Mouse (Mus musculus): ENCODE results near the gene Cd72. TPM values are rescaled to one million over a fixed set of nuclear protein-coding genes. Genes with fewer than 3 reads are reported as not detected.
A peak's percentile ranks its signal among the peaks of the same experiment; 100 is the strongest.

The Cd72 gene
- polyA plus RNA-seq, 1 experiment: 26.7 TPM

GRCm38 (mm10) chr4:43423267-43423934 is 31.0 kb downstream of the Cd72 start:
- H3K36me3 ChIP-seq (replicated peaks; ENCODE audit: low read length): peaks cover 78% of the 10 kb centered on the region
- no peak overlapping the region for H3K4me3 ChIP-seq (replicated peaks)
- no peak for TF ChIP-seq GATA1 (IDR thresholded peaks at IDR 0.05; ENCODE audit: borderline replicate concordance, low read length)
- TF ChIP-seq FLI1 (IDR thresholded peaks at IDR 0.05; ENCODE audit: low read length): no peak
- peaks cover 45% of the 10 kb centered on the region for H3K27me3 ChIP-seq (replicated peaks)
- peaks cover 26% of the 10 kb centered on the region for H3K4me1 ChIP-seq
- H3K9me3 ChIP-seq: no peaks in the 10 kb centered on the region

- H3K9me3 ChIP-seq: no peaks in the 10 kb centered on the region
- TF ChIP-seq GATA1 (IDR thresholded peaks at IDR 0.05; ENCODE audit: borderline replicate concordance, low read length) (no peak), FLI1 (IDR thresholded peaks at IDR 0.05; ENCODE audit: low read length) (no peak)
- H3K36me3 ChIP-seq (replicated peaks; ENCODE audit: low read length): peaks cover 82% of the 10 kb centered on the region
- no peak overlapping the region for H3K4me3 ChIP-seq (replicated peaks)
- peaks cover 19% of the 10 kb centered on the region for H3K4me1 ChIP-seq
- peaks cover 34% of the 10 kb centered on the region for H3K27me3 ChIP-seq (replicated peaks)
Measured at GRCm38 (mm10) chr4:43421632-43422240, 32.7 kb downstream of the Cd72 start.

- Histone ChIP-seq H3K9me3 (peaks cover 13% of the 10 kb centered on the region), H3K4me1 (peaks cover 17% of the 10 kb centered on the region), H3K27me3 (replicated peaks) (peaks cover 30% of the 10 kb centered on the region), H3K4me3 (replicated peaks) (peak overlapping the region; percentile 75), H3K36me3 (replicated peaks; ENCODE audit: low read length) (peaks cover 82% of the 10 kb centered on the region)
- TF ChIP-seq FLI1 (IDR thresholded peaks at IDR 0.05; ENCODE audit: low read length) (no peak), GATA1 (IDR thresholded peaks at IDR 0.05; ENCODE audit: borderline replicate concordance, low read length) (no peak)
Measured at GRCm38 (mm10) chr4:43420305-43420704, 34.1 kb downstream of the Cd72 start.

GRCm38 (mm10) chr4:43419801-43420281 is 34.6 kb downstream of the Cd72 start:
- peaks cover 15% of the 10 kb centered on the region for H3K4me1 ChIP-seq
- H3K36me3 ChIP-seq (replicated peaks; ENCODE audit: low read length): peaks cover 82% of the 10 kb centered on the region
- no peak for TF ChIP-seq FLI1 (IDR thresholded peaks at IDR 0.05; ENCODE audit: low read length)
- TF ChIP-seq GATA1 (IDR thresholded peaks at IDR 0.05; ENCODE audit: borderline replicate concordance, low read length): no peak
- peaks cover 29% of the 10 kb centered on the region for H3K27me3 ChIP-seq (replicated peaks)
- peaks cover 16% of the 10 kb centered on the region for H3K9me3 ChIP-seq
- H3K4me3 ChIP-seq (replicated peaks): peak overlapping the region; percentile 75

- TF ChIP-seq FLI1 (IDR thresholded peaks at IDR 0.05; ENCODE audit: low read length) (no peak), GATA1 (IDR thresholded peaks at IDR 0.05; ENCODE audit: borderline replicate concordance, low read length) (no peak)
- peaks cover 26% of the 10 kb centered on the region for H3K27me3 ChIP-seq (replicated peaks)
- peaks cover 15% of the 10 kb centered on the region for H3K4me1 ChIP-seq
- H3K9me3 ChIP-seq: peaks cover 18% of the 10 kb centered on the region
- no peak overlapping the region for H3K4me3 ChIP-seq (replicated peaks)
- peaks cover 82% of the 10 kb centered on the region for H3K36me3 ChIP-seq (replicated peaks; ENCODE audit: low read length)
Measured at GRCm38 (mm10) chr4:43418973-43419656, 35.3 kb downstream of the Cd72 start.

- TF ChIP-seq FLI1 (IDR thresholded peaks at IDR 0.05; ENCODE audit: low read length) (no peak), GATA1 (IDR thresholded peaks at IDR 0.05; ENCODE audit: borderline replicate concordance, low read length) (no peak)
- Histone ChIP-seq H3K36me3 (replicated peaks; ENCODE audit: low read length) (peaks cover 78% of the 10 kb centered on the region), H3K27me3 (replicated peaks) (peaks cover 20% of the 10 kb centered on the region), H3K4me1 (peaks cover 15% of the 10 kb centered on the region), H3K9me3 (peaks cover 18% of the 10 kb centered on the region), H3K4me3 (replicated peaks) (no peak overlapping the region)
Measured at GRCm38 (mm10) chr4:43418450-43418849, 36.0 kb downstream of the Cd72 start.

- peaks cover 18% of the 10 kb centered on the region for H3K9me3 ChIP-seq
- TF ChIP-seq GATA1 (IDR thresholded peaks at IDR 0.05; ENCODE audit: borderline replicate concordance, low read length) (no peak), FLI1 (IDR thresholded peaks at IDR 0.05; ENCODE audit: low read length) (no peak)
- H3K36me3 ChIP-seq (replicated peaks; ENCODE audit: low read length): peaks cover 68% of the 10 kb centered on the region
- peaks cover 15% of the 10 kb centered on the region for H3K4me1 ChIP-seq
- no peak overlapping the region for H3K4me3 ChIP-seq (replicated peaks)
- peaks cover 20% of the 10 kb centered on the region for H3K27me3 ChIP-seq (replicated peaks)
Measured at GRCm38 (mm10) chr4:43417269-43418062, 37.0 kb downstream of the Cd72 start.

- H3K27me3 ChIP-seq (replicated peaks): peaks cover 16% of the 10 kb centered on the region
- no peak overlapping the region for H3K4me3 ChIP-seq (replicated peaks)
- H3K9me3 ChIP-seq: peaks cover 18% of the 10 kb centered on the region
- peaks cover 15% of the 10 kb centered on the region for H3K4me1 ChIP-seq
- TF ChIP-seq FLI1 (IDR thresholded peaks at IDR 0.05; ENCODE audit: low read length): no peak
- no peak for TF ChIP-seq GATA1 (IDR thresholded peaks at IDR 0.05; ENCODE audit: borderline replicate concordance, low read length)
- H3K36me3 ChIP-seq (replicated peaks; ENCODE audit: low read length): peaks cover 57% of the 10 kb centered on the region
Measured at GRCm38 (mm10) chr4:43416071-43416490, 38.3 kb downstream of the Cd72 start.
